Mouse (Mus musculus) lung, adult 2 months (tissue): ENCODE results near the gene Atg9b. TPM values are rescaled to one million over a fixed set of nuclear protein-coding genes. Genes with fewer than 3 reads are reported as not detected.

Experiments
- DNase-seq: peaks from one replicate; pipeline ENCODE4 v3.0.0; 2022
- H3K4me1 ChIP-seq: fragments of 200-500 bp; 2 replicates; pipeline ENCODE4 v1.6.1; 2011; ENCODE audit warnings: low read length; ENCODE audit not compliant: control insufficient read depth, insufficient read depth
- H3K4me3 ChIP-seq: fragments of 200-500 bp; replicated peaks from 2 replicates; pipeline ENCODE3; 2011; ENCODE audit warnings: low read depth, mild to moderate bottlenecking, control low read depth, low read length; ENCODE audit errors: extremely low read depth
- CTCF ChIP-seq: fragments of 200-500 bp; IDR thresholded peaks from 2 replicates; pipeline ENCODE4 v1.5.1; 2011; ENCODE audit warnings: mild to moderate bottlenecking, low read length, control low read depth; ENCODE audit not compliant: insufficient read depth
- POLR2A ChIP-seq: fragments of 200-500 bp; IDR thresholded peaks from 2 replicates; pipeline ENCODE4 v1.6.1; 2011; ENCODE audit warnings: low read depth, mild to moderate bottlenecking, control low read depth, low read length, borderline replicate concordance; ENCODE audit errors: extremely low read depth
- WGBS: fragments of 180-500 bp; shearing (Covaris S2); methylation state at CpG from one replicate; pipeline ENCODE4 v1.1.7; 2018; 5-methylcytosine and 5-hydroxymethylcytosine counted together
- polyA plus RNA-seq: library from polyadenylated mRNA; depleted of rRNA; stranded (reverse); fragments of >200 nt; gene quantifications from 2 replicates; pipeline ENCODE4 v1.2.3, GENCODE M21; 2012; rRNA removed

Atg9b gene
- polyA plus RNA-seq, 1 experiment, result 9.7 TPM

- 26% methylated on average over 3 of the region's 3 CpGs for WGBS
- no peak for DNase-seq
- no peak overlapping the region for H3K4me3 ChIP-seq
- TF ChIP-seq POLR2A (no peak), CTCF (no peak)
- peaks cover 3% of the 10 kb centered on the region for H3K4me1 ChIP-seq
Measured at GRCm38 (mm10) chr5:24334749-24335148, 57.2 kb downstream of the Atg9b start.

Other genes with a start within 250 kb of the Atg9b start
- 4.0 and 5.0 TPM in 2 replicates for gene Nupl2, start 227.2 kb downstream of the Atg9b start, polyA plus RNA-seq
- 29.5 and 37.1 TPM in 2 replicates for gene Kcnh2, start 40.5 kb downstream of the Atg9b start, polyA plus RNA-seq
- gene Nos3, start 27.3 kb downstream of the Atg9b start, polyA plus RNA-seq, result 21.0 and 28.2 TPM in 2 replicates
- gene Abcb8, start 1.5 kb upstream of the Atg9b start, polyA plus RNA-seq, result 36.0 and 38.5 TPM in 2 replicates
- 0.15 and 0.50 TPM in 2 replicates for gene Asic3, start 21.2 kb upstream of the Atg9b start, polyA plus RNA-seq
- gene Cdk5, start 31.4 kb upstream of the Atg9b start, polyA plus RNA-seq, result 47.0 and 71.4 TPM in 2 replicates
- 84.6 and 86.8 TPM in 2 replicates for gene Slc4a2, start 31.7 kb upstream of the Atg9b start, polyA plus RNA-seq
- gene Fastk, start 53.1 kb upstream of the Atg9b start, polyA plus RNA-seq, result 187 and 234 TPM in 2 replicates
- gene Tmub1, start 55.7 kb upstream of the Atg9b start, polyA plus RNA-seq, result 49.5 and 56.4 TPM in 2 replicates
- 127 TPM in 2 replicates for gene Agap3, start 60.0 kb upstream of the Atg9b start, polyA plus RNA-seq
- gene Gbx1, start 135.1 kb upstream of the Atg9b start, polyA plus RNA-seq, result 0.02 TPM in 1 of 2 replicates, not detected in the other
- 2.2 and 4.9 TPM in 2 replicates for gene Asb10, start 148.8 kb upstream of the Atg9b start, polyA plus RNA-seq
- not detected in 2 replicates for gene 4931409K22Rik, start 164.7 kb upstream of the Atg9b start, polyA plus RNA-seq
- 43.6 and 48.7 TPM in 2 replicates for gene Abcf2, start 185.3 kb upstream of the Atg9b start, polyA plus RNA-seq
- gene Chpf2, start 194.6 kb upstream of the Atg9b start, polyA plus RNA-seq, result 39.3 and 47.2 TPM in 2 replicates
- 21.3 and 22.2 TPM in 2 replicates for gene Smarcd3, start 232.3 kb upstream of the Atg9b start, polyA plus RNA-seq